Mouse (Mus musculus) adrenal gland, postnatal 10 days (tissue): ENCODE measurements around the gene 4933409G03Rik. TPM values are rescaled to one million over a fixed set of nuclear protein-coding genes. Genes with fewer than 3 reads are reported as not detected.
"Not testable (repeated sequence)": the region's sequence is repeated elsewhere in the genome, so short reads cannot be mapped to it uniquely, and the experiment has no call there.

Experiments used
- DNase-seq: peaks from one replicate; pipeline ENCODE4 v3.0.0; 2021; ENCODE audit warnings: mixed read lengths
- long read RNA-seq, 2 experiments: library from polyadenylated mRNA; stranded (forward); transcript quantifications; one replicate each; pipeline ENCODE4 v2.0.0; 2021
- total RNA-seq, 2 experiments: library from RNA; stranded (reverse); gene quantifications; 2 replicates each; pipeline ENCODE4 v1.2.3; 2021

Gene 4933409G03Rik
- total RNA-seq = not detected
- long read RNA-seq, experiment 1 = 0 reads
- long read RNA-seq, experiment 2 = 0 reads

GRCm38 (mm10) chr2:68582113-68582512 is at the start of gene 4933409G03Rik:
Gene 4933409G03Rik (plus strand): TSS chr2:68582413.
- no peak for DNase-seq

- DNase-seq = no peak
These were observed 38.0 kb upstream of the 4933409G03Rik start for GRCm38 (mm10) chr2:68544190-68544589.

- no peak for DNase-seq
These were observed 21.4 kb upstream of the 4933409G03Rik start for GRCm38 (mm10) chr2:68560821-68561220.

- DNase-seq = peak; percentile 60
These were observed 18.9 kb upstream of the 4933409G03Rik start for GRCm38 (mm10) chr2:68563331-68563730.

GRCm38 (mm10) chr2:68568361-68568760 is 13.9 kb upstream of the 4933409G03Rik start:
- no peak for DNase-seq

- peak; percentile 56 for DNase-seq
These were observed 9.9 kb upstream of the 4933409G03Rik start for GRCm38 (mm10) chr2:68572340-68572739.

- no peak for DNase-seq
These were observed 10.6 kb downstream of the 4933409G03Rik start for GRCm38 (mm10) chr2:68592765-68593164.

- DNase-seq = not testable (repeated sequence)
These were observed 74.0 kb downstream of the 4933409G03Rik start, which contains the start of gene 4932414N04Rik for GRCm38 (mm10) chr2:68656186-68656585. Gene 4932414N04Rik (plus strand): TSS chr2:68656486.

Other genes with a start within 250 kb of the 4933409G03Rik start
- 10 to 100 TPM; 50.2 to 69.4 TPM for gene Stk39, start 110.1 kb upstream of the 4933409G03Rik start, total RNA-seq
- not detected for gene 4932414N04Rik, start 74.1 kb downstream of the 4933409G03Rik start, total RNA-seq